Mouse (Mus musculus): Measurements from ENCODE around the gene Gm3383. TPM values are rescaled to one million over a fixed set of nuclear protein-coding genes. Genes with fewer than 3 reads are reported as not detected.
"Not testable (repeated sequence)": the region's sequence is repeated elsewhere in the genome, so short reads cannot be mapped to it uniquely, and the experiment has no call there.

The Gm3383 gene
- 0.20 and 0.26 TPM in 2 replicates for polyA plus RNA-seq (2012; rRNA removed)

- not testable (repeated sequence) for DNase-seq; H3K4me1 ChIP-seq (ENCODE audit: control insufficient read depth, insufficient read depth, low read length); H3K4me3 ChIP-seq (replicated peaks; ENCODE audit: extremely low read depth, low read depth, low read length)
- no CpG with 5 or more reads among the region's 3 CpGs for WGBS
Observed at GRCm38 (mm10) chr14:5807882-5808281, at the start of gene Gm3383. TSS of gene Gm3383 (minus strand) at chr14:5807982.

- not testable (repeated sequence) for DNase-seq; H3K4me3 ChIP-seq (replicated peaks; ENCODE audit: extremely low read depth, low read depth, low read length)
Observed at GRCm38 (mm10) chr14:5855911-5856310, 48.1 kb upstream of the Gm3383 start.

GRCm38 (mm10) chr14:5830229-5830628 is 22.4 kb upstream of the Gm3383 start, which contains the start of gene Gm3424:
TSS of gene Gm3424 (minus strand) at chr14:5830329.
- WGBS, result no CpG with 5 or more reads among the region's 3 CpGs
- not testable (repeated sequence) for H3K4me3 ChIP-seq (replicated peaks; ENCODE audit: extremely low read depth, low read depth, low read length); H3K4me1 ChIP-seq (ENCODE audit: control insufficient read depth, insufficient read depth, low read length); DNase-seq

More at GRCm38 (mm10) chr14:5855911-5856310, 48.1 kb upstream of the Gm3383 start:
- not testable (repeated sequence) for H3K4me1 ChIP-seq (ENCODE audit: control insufficient read depth, insufficient read depth, low read length)
- 67% methylated on average over 3 of the region's 3 CpGs for WGBS

DNA sequence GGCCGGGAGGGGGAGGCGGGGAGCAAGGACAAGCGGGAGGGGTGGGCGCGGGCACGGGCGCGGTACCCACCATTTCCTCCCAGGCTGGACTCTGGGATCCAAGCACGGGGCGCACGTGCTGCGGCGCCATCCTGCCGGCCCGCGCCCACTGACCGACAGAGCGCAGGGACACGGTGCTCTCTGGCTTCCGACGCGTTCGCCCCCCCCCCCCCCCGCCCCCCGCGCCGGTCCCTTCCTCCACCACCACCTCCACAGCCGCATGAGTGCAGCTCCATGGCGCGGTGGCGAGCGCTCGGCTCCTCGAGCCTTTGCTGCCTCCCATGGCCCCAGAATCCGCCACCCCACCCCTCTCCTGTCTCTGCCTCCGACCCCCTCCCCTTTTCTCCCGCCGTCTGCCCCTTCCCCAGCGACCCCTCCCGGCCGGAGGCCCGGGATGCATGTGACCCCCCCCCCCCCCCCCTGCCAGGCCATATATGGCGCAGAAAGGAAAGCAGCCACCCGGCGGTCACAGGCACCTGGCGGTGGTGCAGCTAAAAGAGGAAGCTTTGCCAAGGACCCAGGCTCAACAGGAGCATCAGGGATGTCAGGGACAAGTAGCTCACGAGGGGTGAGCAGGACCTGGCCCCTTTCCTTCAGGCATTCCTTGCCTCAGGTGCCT is 5.0 kb upstream of the Gm3383 start:
- H3K4me3 ChIP-seq (replicated peaks; ENCODE audit: extremely low read depth, low read depth, low read length), result not testable (repeated sequence)

GRCm38 (mm10) chr14:5741477-5741876 is 66.3 kb downstream of the Gm3383 start, which contains the start of gene Gm3373:
TSS of gene Gm3373 (minus strand) at chr14:5741577.
- WGBS, result no CpG with 5 or more reads among the region's 37 CpGs
- H3K4me3 ChIP-seq (replicated peaks; ENCODE audit: extremely low read depth, low read depth, low read length); H3K4me1 ChIP-seq (ENCODE audit: control insufficient read depth, insufficient read depth, low read length); DNase-seq: not testable (repeated sequence)

More for the DNA sequence above, 5.0 kb upstream of the Gm3383 start:
- DNase-seq; H3K4me1 ChIP-seq (ENCODE audit: control insufficient read depth, insufficient read depth, low read length): not testable (repeated sequence)
- no CpG with 5 or more reads among the region's 47 CpGs for WGBS

DNA sequence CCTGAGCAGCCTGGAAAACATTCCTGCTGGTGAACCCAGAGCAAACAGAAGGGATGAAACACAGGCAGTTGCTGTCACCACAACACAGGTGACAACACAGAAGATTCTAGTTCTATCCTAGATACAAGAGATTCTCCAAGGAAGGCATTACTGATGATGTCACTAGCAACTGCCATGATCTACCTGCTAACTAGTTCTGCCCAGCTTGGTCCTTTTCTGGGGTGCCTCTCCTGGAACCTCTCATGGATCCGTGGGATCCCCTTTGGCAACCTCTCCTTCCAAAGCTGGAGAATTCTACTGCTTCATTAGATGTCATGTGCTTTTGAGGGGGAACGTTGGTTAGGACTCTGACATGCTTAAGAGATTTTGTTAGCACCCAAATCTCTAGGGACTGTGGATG is 120.4 kb downstream of the Gm3383 start, which contains the start of gene Gm9603:
Gm9603 (minus strand) TSS at position 101 of the 400 bp plus-strand sequence.
- not testable (repeated sequence) for H3K4me1 ChIP-seq (ENCODE audit: control insufficient read depth, insufficient read depth, low read length); H3K4me3 ChIP-seq (replicated peaks; ENCODE audit: extremely low read depth, low read depth, low read length); DNase-seq
- no CpG with 5 or more reads among the region's 2 CpGs for WGBS

- H3K4me1 ChIP-seq (ENCODE audit: control insufficient read depth, insufficient read depth, low read length); DNase-seq; H3K4me3 ChIP-seq (replicated peaks; ENCODE audit: extremely low read depth, low read depth, low read length): not testable (repeated sequence)
- no CpG with 5 or more reads among the region's 1 CpGs for WGBS
Observed at GRCm38 (mm10) chr14:5632928-5633327, 174.9 kb downstream of the Gm3383 start, which contains the start of gene Gm8265. TSS of gene Gm8265 (minus strand) at chr14:5633028.

Other genes with a start within 250 kb of the Gm3383 start
- not detected in 2 replicates for gene Gm8265, start 175.0 kb downstream of the Gm3383 start, polyA plus RNA-seq (2012; rRNA removed)
- gene Gm9603, start 120.5 kb downstream of the Gm3383 start, polyA plus RNA-seq (2012; rRNA removed), result not detected in 2 replicates
- gene Gm3373, start 66.4 kb downstream of the Gm3383 start, polyA plus RNA-seq (2012; rRNA removed), result 0.43 and 0.72 TPM in 2 replicates
- not detected in 2 replicates for gene Gm3424, start 22.3 kb upstream of the Gm3383 start, polyA plus RNA-seq (2012; rRNA removed)
- not detected in 2 replicates for gene Gm8237, start 72.4 kb upstream of the Gm3383 start, polyA plus RNA-seq (2012; rRNA removed)
- gene Gm3248, start 153.8 kb upstream of the Gm3383 start, polyA plus RNA-seq (2012; rRNA removed), result 0.05 TPM in 1 of 2 replicates, not detected in the other
- not detected in 2 replicates for gene Gm3453, start 171.2 kb upstream of the Gm3383 start, polyA plus RNA-seq (2012; rRNA removed)

All from lung, adult 2 months (tissue).